Mouse (Mus musculus) embryonic fibroblast, embryonic 13.5 days (primary cell): ENCODE measurements around the gene Elovl2. TPM values are rescaled to one million over a fixed set of nuclear protein-coding genes. Genes with fewer than 3 reads are reported as not detected.
"Not testable (repeated sequence)": the region's sequence is repeated elsewhere in the genome, so short reads cannot be mapped to it uniquely, and the experiment has no call there.

Experiments used
- H3K27ac ChIP-seq: 2 replicates; pipeline ENCODE4 v1.5.1; 2012; ENCODE audit warnings: low read length, control low read depth, inconsistent platforms; ENCODE audit not compliant: insufficient read depth
- H3K4me1 ChIP-seq: 2 replicates; pipeline ENCODE4 v1.6.1; 2011; ENCODE audit warnings: low read length; ENCODE audit not compliant: control insufficient read depth, insufficient read depth
- H3K4me3 ChIP-seq: 2 replicates; pipeline ENCODE4 v1.5.1; 2011; ENCODE audit warnings: mild to moderate bottlenecking, control low read depth, low read length; ENCODE audit not compliant: insufficient read depth
- CTCF ChIP-seq: IDR thresholded peaks from 2 replicates; pipeline ENCODE4 v1.5.1; 2011; ENCODE audit warnings: mild to moderate bottlenecking, control low read depth, low read length, moderate library complexity, borderline replicate concordance; ENCODE audit not compliant: insufficient read depth
- POLR2A ChIP-seq: IDR thresholded peaks from 2 replicates; pipeline ENCODE4 v1.6.1; 2011; ENCODE audit warnings: low read depth, mild to moderate bottlenecking, control low read depth, low read length, moderate library complexity
- polyA plus RNA-seq: library from polyadenylated mRNA; stranded (reverse); fragments of >200 nt; gene quantifications from 2 replicates; pipeline ENCODE4 v1.2.4, GENCODE M21; 2011; ENCODE audit warnings: low read depth; ENCODE audit not compliant: missing spikeins, insufficient read length

Gene Elovl2
- polyA plus RNA-seq, result 0.14 TPM in 1 of 2 replicates, not detected in the other

DNA sequence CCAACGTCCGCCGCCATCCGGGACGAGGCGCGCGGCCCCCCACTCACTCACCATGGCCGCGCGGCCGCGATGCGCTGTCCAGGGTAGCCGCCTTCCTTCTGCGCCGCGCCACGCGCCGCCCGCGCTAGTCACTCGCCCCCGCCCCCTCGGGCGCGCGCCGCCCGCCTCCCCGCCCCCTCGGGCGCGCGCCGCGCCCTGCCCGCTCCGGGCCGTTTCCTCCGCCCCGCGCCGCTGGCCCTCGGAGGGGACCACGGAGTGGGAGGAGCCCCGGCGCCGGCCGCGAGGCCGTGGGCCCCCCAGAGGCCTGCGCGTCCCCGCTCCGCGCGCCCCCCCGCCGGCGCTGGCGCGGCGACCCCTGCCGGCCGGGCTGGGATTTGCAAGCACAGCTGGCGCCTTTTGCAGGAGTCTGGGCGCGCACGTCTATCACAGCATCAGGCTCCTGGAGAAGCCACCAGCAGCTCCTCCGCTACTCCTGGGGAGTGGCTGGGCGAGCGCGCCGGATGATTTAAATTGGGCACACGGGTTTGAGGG, at the start of gene Elovl2:
Gene Elovl2 (minus strand): TSS at position 102 of the 531 bp plus-strand sequence.
- H3K27ac ChIP-seq, result no peak within 1 kb of the TSS
- no peaks in the 10 kb centered on the region for H3K4me1 ChIP-seq
- no peak for TF ChIP-seq POLR2A
- TF ChIP-seq CTCF, result no peak
- peak within 1 kb of the TSS; percentile 28; the same call in 1 of the 2 replicates for H3K4me3 ChIP-seq

DNA sequence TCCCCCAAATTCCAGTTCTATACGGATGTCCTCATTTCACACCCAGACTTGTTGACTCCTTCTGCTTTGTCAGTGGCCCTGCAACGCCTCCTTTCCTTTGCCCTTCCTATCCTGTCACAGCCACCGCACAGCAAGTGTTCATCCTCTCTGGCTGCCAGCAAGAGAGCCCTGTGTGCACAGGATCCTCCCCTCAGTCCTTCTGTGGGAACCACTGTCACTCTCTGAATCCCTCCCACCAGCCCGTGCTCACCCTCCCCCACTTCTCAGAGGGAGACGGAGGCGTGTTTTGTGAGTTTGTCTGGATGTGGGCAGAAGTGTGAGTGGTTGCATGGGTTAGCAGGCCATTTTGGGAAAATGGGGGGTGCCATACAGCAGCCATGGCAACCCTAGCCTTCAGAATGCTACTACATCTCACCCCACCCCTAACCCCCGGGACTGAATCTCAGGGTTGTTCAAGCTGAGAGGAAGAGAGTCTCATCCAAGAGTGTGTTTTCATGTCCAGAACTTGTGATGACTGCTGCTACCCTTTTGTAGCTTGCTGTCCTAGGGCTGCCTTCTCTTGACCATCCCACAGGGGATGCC, 47.7 kb upstream of the Elovl2 start:
- Histone ChIP-seq H3K27ac (no peak overlapping the region), H3K4me1 (no peaks in the 10 kb centered on the region), H3K4me3 (no peak overlapping the region)
- TF ChIP-seq CTCF (no peak), POLR2A (no peak)

DNA sequence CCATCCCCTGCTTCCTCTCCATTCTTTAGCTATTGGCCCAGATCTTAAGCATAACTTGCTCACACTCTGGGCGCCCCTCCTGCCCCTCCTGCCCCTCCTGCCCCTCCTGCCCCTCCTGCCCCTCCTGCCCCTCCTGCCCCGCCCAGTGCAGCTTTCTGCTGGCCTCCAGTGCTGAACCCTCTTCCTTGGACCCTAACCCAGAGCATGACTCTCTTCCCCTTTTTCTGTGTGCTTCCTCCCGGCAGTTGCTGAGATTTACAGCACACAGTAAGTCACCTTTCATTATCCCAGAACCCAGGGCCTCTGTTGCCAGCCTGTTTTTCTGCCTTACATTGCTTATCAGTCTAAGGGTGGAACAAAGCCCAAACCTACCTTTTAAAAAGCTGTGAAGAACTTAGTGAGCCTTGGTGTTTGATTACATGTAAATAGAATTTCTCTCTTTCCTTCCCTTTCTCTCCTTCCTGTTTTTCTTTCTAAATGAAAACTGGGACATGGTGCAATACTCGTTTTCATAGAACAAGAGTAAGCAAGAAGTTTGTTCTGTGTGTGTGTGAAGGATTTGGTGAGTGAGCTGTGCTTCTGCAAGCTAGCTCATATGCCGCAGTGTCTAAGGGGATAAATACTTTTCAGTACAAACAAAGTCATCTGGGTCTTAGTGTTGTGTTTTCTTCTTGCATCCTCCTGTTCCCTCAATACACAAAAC, 43.2 kb upstream of the Elovl2 start:
- H3K4me1 ChIP-seq, result no peaks in the 10 kb centered on the region
- no peak overlapping the region for H3K4me3 ChIP-seq
- H3K27ac ChIP-seq, result no peak overlapping the region
- TF ChIP-seq POLR2A (no peak), CTCF (no peak)

DNA sequence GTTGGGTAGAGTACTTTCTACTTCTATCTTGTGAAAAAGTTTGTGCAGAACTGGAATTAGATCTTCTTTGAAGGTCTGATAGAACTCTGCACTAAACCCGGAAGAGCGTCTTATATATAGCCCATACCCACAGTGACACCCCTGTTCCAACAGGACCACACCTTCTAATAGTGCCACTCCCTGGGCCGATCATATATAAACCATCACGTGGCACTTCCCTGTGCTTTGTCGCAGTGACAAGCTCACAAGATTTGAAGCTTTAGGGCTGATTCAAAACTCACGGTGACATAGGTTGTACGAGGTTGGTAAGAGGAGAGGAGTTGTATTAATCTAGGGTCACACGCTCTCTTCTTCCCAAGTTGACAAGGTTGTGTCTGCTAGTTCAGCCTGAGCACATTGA, 41.4 kb upstream of the Elovl2 start:
- not testable (repeated sequence) for H3K4me3 ChIP-seq, H3K4me1 ChIP-seq, H3K27ac ChIP-seq

DNA sequence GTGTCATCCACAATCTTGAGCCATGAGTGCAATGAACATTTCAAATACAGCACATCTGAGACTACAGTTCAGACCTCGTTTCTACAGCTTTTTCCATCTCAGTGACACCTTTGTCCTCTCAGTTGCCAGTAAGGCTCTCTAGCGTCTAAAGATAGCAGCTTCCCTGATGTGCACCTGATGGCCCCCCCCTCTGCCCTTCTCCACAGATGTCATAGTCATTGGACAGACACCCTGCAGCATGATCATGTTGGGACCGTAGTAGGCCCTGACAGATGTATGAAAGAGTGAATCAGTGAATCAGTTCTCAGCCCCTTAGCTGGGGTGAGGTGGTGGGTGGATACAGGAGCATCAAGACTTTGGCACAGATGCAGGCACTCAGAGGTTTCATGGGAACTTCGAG, 37.6 kb upstream of the Elovl2 start:
- TF ChIP-seq POLR2A, result no peak
- no peak for TF ChIP-seq CTCF
- no peaks in the 10 kb centered on the region for H3K4me1 ChIP-seq
- H3K27ac ChIP-seq, result no peak overlapping the region
- H3K4me3 ChIP-seq, result no peak overlapping the region

DNA sequence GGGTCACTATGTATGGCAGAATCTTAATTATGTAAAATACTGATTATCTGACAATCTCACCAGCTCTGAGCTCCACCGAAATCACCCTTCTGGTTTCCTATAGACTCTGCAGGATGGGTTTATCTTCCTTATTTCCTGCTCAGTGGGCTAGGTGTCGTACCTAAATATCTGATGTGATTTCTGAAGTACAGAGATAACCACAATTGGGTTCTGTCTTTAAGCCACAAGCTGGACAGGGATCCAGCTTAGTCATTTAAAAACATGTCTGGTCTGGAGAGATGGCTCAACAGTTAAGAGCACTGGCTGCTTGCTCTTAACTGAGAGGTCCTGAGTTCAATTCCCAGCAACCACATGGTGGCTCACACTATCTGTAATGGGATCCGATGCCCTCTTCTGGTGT, 36.8 kb upstream of the Elovl2 start:
- Histone ChIP-seq H3K27ac (no peak overlapping the region), H3K4me3 (no peak overlapping the region), H3K4me1 (no peaks in the 10 kb centered on the region)
- no peak for TF ChIP-seq CTCF
- no peak for TF ChIP-seq POLR2A

DNA sequence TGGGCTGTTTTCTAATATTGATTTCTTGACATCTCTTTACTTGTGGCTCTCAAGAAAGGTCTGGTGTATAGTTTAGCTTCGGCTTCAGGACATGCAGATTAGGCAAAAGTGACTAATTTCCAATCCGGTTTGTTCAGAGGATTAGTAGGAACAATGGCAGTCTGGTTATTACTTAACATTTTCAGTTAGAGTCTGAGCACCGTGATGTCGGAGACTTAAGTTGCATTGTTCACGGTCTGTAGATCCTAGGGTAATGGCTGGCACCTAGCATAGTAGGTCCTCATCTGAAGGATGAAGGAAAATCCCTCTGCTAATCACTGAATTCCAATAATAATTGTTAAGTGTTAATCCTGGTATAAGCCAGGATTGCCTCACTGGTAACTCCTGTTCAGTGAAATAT, 35.9 kb upstream of the Elovl2 start:
- no peak overlapping the region for H3K4me3 ChIP-seq
- H3K4me1 ChIP-seq, result no peaks in the 10 kb centered on the region
- TF ChIP-seq CTCF, result no peak
- TF ChIP-seq POLR2A, result no peak
- no peak overlapping the region for H3K27ac ChIP-seq

DNA sequence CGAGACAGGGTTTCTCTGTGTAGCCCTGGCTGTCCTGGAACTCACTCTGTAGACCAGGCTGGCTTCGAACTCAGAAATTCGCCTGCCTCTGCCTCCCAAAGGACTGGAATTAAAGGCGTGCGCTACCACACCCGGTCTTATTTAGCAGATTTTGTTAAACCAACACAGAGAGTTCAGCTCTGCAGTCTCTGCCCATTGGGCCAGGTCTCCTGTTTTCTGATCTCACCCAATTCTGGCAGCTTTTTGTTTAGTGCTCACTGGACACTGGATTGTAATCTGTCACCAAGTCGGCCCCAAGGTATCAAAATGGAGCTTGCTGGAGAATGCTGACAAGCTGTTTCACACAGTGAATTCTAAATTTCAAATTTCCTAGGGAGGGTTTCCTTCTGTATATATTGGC, 32.5 kb upstream of the Elovl2 start:
- Histone ChIP-seq H3K4me1 (no peaks in the 10 kb centered on the region), H3K4me3 (no peak overlapping the region), H3K27ac (no peak overlapping the region)
- TF ChIP-seq POLR2A, result no peak
- no peak for TF ChIP-seq CTCF

DNA sequence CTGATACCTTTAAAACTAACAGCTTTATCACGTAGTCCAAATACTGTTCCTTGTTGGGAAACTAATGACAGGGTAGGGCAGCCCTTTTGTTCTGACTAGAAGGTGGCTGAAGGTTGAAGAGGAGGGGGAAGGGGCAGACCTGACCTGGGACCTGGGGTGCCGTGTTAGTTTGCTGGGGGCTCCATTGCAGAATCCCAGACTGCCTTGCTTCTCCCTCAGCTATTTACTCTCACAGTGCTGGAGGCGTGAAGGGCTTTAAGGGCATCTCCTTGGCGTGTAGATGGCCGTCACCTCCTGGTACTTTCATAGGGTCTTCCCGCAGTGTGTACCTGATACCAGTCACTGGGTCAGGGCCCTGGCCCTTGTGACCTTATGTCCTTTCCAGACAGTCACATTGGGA, 31.9 kb upstream of the Elovl2 start:
- TF ChIP-seq POLR2A, result no peak
- no peak for TF ChIP-seq CTCF
- no peak overlapping the region for H3K27ac ChIP-seq
- H3K4me3 ChIP-seq, result no peak overlapping the region
- H3K4me1 ChIP-seq, result no peaks in the 10 kb centered on the region

DNA sequence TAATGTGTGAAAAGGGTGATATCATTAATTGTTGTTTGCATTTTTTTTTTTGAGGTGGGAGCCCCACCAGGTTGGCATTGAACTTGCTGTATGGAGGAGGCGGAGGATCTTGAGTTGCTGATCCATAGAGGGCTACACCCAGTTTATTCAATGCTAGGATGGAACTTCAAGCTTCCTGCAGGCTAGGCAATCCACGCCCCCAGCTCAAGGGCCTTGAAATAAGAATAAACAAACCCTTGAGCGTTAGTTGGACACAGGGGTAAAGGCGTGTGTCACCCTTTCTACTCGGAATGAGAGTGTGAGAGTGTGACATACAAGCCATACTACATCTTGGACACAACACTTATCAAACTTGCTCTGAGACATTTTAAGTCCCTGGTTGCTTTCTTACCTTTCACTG, 31.5 kb upstream of the Elovl2 start:
- no peaks in the 10 kb centered on the region for H3K4me1 ChIP-seq
- TF ChIP-seq POLR2A (no peak), CTCF (no peak)
- no peak overlapping the region for H3K27ac ChIP-seq
- H3K4me3 ChIP-seq, result no peak overlapping the region

DNA sequence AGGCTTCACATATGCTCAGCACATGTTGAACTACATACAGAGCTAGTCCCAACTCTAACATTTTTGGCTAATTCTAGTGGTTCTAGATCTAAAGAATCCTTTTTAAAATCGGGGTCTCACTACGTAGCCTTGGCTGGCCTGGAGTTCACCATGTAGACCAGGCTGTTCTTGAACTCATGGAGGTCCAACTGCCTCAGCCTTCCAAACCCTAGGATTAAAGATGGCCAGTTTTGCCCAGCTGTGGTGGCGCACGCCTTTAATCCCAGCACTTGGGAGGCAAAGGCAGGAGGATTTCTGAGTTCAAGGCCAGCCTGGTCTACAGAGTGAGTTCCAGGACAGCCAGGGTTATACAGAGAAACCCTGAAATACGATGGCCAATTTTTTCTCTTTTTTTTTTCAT, 31.0 kb upstream of the Elovl2 start:
- H3K27ac ChIP-seq, H3K4me1 ChIP-seq, H3K4me3 ChIP-seq: not testable (repeated sequence)
